Mouse (Mus musculus): ENCODE results near the gene St6galnac4. TPM values are rescaled to one million over a fixed set of nuclear protein-coding genes. Genes with fewer than 3 reads are reported as not detected.

The St6galnac4 gene
- 10.8 and 12.2 TPM in 2 replicates for polyA plus RNA-seq (2015; fragmentation: Nextera tagmentation; extraction: Ambion mirVana)

DNA sequence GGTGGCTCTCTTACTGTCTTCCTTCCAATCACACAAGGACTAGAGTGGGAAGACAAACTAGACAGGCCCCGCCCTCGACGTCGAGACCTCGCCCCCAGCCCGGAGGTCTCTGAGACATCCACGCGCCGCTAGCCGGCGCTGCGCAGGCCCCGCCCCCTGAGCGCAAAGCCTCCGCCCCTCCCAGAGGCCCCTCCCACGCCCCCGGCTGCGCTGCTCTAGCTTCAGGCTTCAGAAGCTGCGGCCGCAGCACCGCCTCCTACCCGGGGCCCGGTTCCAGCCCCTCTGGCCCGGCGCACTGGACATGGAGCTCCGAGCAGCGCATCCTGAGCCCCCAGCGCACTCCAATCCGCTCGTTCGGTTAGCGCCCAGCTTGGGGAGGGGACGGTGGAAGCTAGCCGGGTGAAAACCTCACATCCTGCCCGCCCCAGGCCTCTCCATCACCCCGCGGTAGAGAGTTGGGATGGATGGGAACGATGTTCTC is at the start of gene St6galnac4:
Gene St6galnac4, plus strand, starts transcription at position 225 of the 481 bp plus-strand sequence.

DNA sequence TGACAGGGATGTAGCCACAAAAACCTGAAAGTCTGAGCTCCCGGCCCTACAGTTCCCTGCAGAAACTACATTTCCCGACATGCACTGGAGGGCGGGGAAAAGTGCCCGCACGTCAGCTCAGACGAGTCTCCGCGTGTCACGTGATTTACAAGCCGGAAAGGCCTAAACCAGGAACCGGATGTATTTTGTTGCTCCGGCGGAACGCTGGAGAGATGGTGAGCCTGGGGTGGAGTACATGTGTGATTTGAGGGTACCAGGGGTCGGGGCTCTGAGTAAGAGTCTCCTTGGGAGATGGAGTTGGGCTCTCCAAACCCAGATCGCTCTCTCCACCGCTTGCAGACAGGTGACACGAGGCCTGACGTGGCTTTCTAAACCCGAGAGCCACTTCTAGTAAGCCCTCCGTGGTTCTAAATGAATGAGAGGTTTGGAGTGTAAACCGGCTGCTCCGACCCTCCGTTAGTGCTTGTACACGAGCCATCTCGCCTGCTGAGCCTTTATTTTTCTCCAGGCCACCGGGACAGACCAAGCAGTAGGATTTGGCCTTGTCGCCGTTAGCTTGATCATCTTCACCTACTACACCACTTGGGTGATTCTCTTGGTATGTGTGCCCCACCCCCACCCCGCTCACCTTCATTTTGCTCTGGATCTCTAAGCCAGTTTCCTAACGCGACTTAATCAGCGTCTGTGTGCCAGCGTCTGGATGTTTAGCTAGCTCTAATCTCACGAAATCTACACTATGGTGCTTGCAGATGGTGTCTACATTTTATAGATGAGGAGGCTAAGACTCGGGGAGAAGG is 16.0 kb upstream of the St6galnac4 start, which contains the start of gene Dpm2:
Gene Dpm2, plus strand, starts transcription at position 161 of the 797 bp plus-strand sequence.

DNA sequence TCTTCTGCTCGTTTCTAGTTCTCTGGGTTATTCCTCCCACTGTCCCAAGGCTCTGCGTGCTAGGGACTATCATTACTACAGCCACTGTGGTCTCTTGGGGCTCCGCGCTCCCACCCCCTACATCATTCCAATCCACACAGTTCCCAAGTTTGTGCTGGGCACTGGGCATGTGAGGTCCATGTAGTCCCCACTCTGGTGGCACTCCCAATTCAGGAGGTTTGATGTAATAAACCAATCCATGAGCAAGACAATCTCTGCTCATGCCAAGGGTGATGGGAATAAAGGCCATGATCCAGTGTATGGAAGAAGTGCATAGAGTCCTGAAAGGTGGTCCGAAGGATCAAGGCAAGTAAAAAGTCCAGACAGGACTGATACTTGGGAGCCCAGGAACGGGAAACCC is 12.4 kb upstream of the St6galnac4 start, which contains the start of gene Pip5kl1:
Gene Pip5kl1, plus strand, starts transcription at position 301 of the 400 bp plus-strand sequence.

DNA sequence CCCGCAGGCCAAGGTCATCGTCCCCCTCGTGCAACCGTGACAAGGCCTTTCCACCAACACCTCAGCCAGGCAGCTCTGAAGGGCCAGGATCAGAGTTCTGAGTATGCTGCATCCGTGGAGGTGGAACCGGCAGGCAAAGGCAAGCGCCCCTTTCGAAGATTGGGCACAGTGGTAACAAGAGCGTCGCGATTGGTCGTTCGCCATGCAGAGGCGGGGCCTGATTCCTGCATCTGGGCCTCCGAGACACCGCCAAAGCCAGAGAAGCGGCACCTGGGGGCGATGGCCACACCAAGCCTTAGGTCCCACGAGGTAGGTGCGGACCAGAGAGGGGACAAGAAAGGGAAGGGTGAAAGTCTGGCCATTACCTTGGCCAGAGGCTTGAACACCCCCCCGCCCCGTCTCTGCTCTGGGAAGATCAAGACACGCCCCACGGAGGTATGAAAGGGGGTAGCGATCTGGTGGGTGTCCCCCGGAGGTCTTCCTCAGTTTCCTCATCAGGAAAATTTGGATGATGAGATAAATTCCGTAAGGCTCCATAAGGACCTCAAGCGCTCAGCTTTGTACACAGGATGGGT is 11.2 kb upstream of the St6galnac4 start, which contains the start of gene 9430097D07Rik:
Gene 9430097D07Rik, minus strand, starts transcription at position 99 of the 575 bp plus-strand sequence.

DNA sequence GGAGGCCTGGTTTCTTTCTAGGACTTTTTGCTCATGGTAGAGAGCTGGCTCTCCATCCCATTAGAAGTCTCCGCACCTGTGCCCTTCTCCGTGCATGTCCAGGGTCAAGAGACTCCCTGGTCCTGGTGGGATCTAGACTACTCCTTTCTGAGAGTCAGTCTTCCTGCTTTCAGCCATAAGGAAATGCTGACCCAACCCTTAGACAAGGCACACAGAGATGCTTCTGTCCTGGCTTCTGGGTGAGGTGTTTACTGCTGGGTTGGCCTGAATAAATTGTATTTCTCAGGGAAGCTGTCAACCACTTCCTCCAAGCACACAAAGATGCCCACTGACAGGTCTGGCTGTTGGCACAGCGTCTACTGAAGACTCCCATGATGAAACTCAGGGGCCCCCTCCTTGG is 12.5 kb downstream of the St6galnac4 start, which contains the start of gene St6galnac6:
Gene St6galnac6, plus strand, starts transcription at position 301 of the 400 bp plus-strand sequence.

DNA sequence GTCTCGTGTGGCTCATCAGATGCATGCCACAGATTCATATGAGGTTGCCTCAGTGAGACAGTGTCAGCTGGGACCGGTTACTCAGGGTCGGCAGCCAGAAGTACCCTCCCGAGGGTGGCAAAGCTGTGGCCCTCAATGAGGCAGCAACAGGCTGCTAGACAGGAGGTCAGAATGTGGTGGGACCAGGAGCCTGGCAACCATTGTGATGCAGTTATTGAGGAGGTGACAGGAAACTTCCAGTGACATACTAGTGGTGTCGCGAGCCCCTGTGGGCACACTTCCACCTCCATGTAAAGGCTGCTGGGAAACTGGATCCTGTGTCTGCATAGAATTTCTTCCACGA is 34.6 kb downstream of the St6galnac4 start, which contains the start of gene Ak1:
Gene Ak1, plus strand, starts transcription at position 242 of the 343 bp plus-strand sequence.

DNA sequence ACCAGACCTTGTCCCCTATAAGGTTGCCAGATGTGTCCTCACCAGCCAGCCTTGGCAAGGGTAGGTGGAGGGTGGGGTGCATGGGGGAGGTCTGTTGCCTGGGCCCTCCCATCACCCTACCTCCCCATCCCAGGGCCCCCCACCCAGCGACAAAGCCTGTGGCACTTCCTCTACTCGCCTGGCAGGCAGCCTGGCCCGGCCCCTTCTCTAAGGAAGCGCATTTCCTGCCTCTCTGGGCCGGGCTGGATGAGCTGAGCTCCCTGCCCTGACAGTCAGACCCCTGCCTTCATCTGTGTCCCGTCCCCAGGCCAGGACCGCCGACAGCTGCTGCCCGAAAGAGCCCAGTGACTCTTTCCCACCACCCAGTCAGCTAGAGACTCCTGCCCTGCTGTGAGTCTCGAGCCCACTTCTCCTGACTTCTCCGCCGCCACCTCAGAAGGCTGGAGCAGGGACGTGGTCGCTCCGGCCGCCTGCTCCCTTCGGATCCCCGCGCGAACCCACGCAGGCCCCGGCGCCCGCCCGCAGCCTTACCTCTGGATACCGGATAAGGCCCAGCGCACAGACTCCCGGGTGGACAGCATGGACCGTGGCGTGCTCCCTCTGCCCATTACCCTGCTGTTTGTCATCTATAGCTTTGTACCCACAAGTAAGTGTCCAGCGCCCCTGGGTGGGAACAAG is 59.6 kb downstream of the St6galnac4 start, which contains the start of gene Eng:
Gene Eng, plus strand, starts transcription at position 217 of the 678 bp plus-strand sequence.

Other genes starting within 250 kb of the St6galnac4 start
- gene Ciz1, start 234.8 kb upstream of the St6galnac4 start, polyA plus RNA-seq (2015; fragmentation: Nextera tagmentation; extraction: Ambion mirVana), result 22.0 and 29.7 TPM in 2 replicates
- 10.9 and 22.5 TPM in 2 replicates for gene Dnm1, start 233.8 kb upstream of the St6galnac4 start, polyA plus RNA-seq (2015; fragmentation: Nextera tagmentation; extraction: Ambion mirVana)
- gene 1110008P14Rik, start 205.2 kb upstream of the St6galnac4 start, polyA plus RNA-seq (2015; fragmentation: Nextera tagmentation; extraction: Ambion mirVana), result 120 and 150 TPM in 2 replicates
- gene Lcn2, start 198.8 kb upstream of the St6galnac4 start, polyA plus RNA-seq (2015; fragmentation: Nextera tagmentation; extraction: Ambion mirVana), result 23.5 and 39.7 TPM in 2 replicates
- 35.3 and 40.5 TPM in 2 replicates for gene Ptges2, start 191.2 kb upstream of the St6galnac4 start, polyA plus RNA-seq (2015; fragmentation: Nextera tagmentation; extraction: Ambion mirVana)
- gene Naif1, start 136.6 kb upstream of the St6galnac4 start, polyA plus RNA-seq (2015; fragmentation: Nextera tagmentation; extraction: Ambion mirVana), result 3.0 and 4.1 TPM in 2 replicates
- 11.9 and 21.1 TPM in 2 replicates for gene Slc25a25, start 135.7 kb upstream of the St6galnac4 start, polyA plus RNA-seq (2015; fragmentation: Nextera tagmentation; extraction: Ambion mirVana)
- 12.2 and 13.5 TPM in 2 replicates for gene Fam102a, start 51.8 kb upstream of the St6galnac4 start, polyA plus RNA-seq (2015; fragmentation: Nextera tagmentation; extraction: Ambion mirVana)
- gene Dpm2, start 16.2 kb upstream of the St6galnac4 start, polyA plus RNA-seq (2015; fragmentation: Nextera tagmentation; extraction: Ambion mirVana), result 84.7 and 92.7 TPM in 2 replicates
- 0.23 and 0.30 TPM in 2 replicates for gene Pip5kl1, start 12.3 kb upstream of the St6galnac4 start, polyA plus RNA-seq (2015; fragmentation: Nextera tagmentation; extraction: Ambion mirVana)
- 0.14 and 0.32 TPM in 2 replicates for gene 9430097D07Rik, start 11.4 kb upstream of the St6galnac4 start, polyA plus RNA-seq (2015; fragmentation: Nextera tagmentation; extraction: Ambion mirVana)
- gene St6galnac6, start 12.6 kb downstream of the St6galnac4 start, polyA plus RNA-seq (2015; fragmentation: Nextera tagmentation; extraction: Ambion mirVana), result 21.6 and 31.5 TPM in 2 replicates
- 41.5 and 46.4 TPM in 2 replicates for gene Ak1, start 34.7 kb downstream of the St6galnac4 start, polyA plus RNA-seq (2015; fragmentation: Nextera tagmentation; extraction: Ambion mirVana)
- 48.8 and 66.6 TPM in 2 replicates for gene Eng, start 59.5 kb downstream of the St6galnac4 start, polyA plus RNA-seq (2015; fragmentation: Nextera tagmentation; extraction: Ambion mirVana)
- gene Fpgs, start 117.0 kb downstream of the St6galnac4 start, polyA plus RNA-seq (2015; fragmentation: Nextera tagmentation; extraction: Ambion mirVana), result 18.9 and 30.7 TPM in 2 replicates
- 68.7 and 83.3 TPM in 2 replicates for gene Cdk9, start 126.0 kb downstream of the St6galnac4 start, polyA plus RNA-seq (2015; fragmentation: Nextera tagmentation; extraction: Ambion mirVana)
- 23.3 and 23.8 TPM in 2 replicates for gene Sh2d3c, start 134.0 kb downstream of the St6galnac4 start, polyA plus RNA-seq (2015; fragmentation: Nextera tagmentation; extraction: Ambion mirVana)
- gene 6330409D20Rik, start 153.9 kb downstream of the St6galnac4 start, polyA plus RNA-seq (2015; fragmentation: Nextera tagmentation; extraction: Ambion mirVana), result 0.61 and 0.76 TPM in 2 replicates
- gene Tor2a, start 170.1 kb downstream of the St6galnac4 start, polyA plus RNA-seq (2015; fragmentation: Nextera tagmentation; extraction: Ambion mirVana), result 36.1 and 50.2 TPM in 2 replicates
- gene Ttc16, start 188.5 kb downstream of the St6galnac4 start, polyA plus RNA-seq (2015; fragmentation: Nextera tagmentation; extraction: Ambion mirVana), result 0.07 TPM in 1 of 2 replicates, not detected in the other
- gene Ptrh1, start 188.7 kb downstream of the St6galnac4 start, polyA plus RNA-seq (2015; fragmentation: Nextera tagmentation; extraction: Ambion mirVana), result 2.3 and 3.2 TPM in 2 replicates
- 0.11 TPM in 1 of 2 replicates, not detected in the other for gene Cfap157, start 197.3 kb downstream of the St6galnac4 start, polyA plus RNA-seq (2015; fragmentation: Nextera tagmentation; extraction: Ambion mirVana)